Mouse (Mus musculus): ENCODE measurements around the gene Kcnj4. TPM values are rescaled to one million over a fixed set of nuclear protein-coding genes. Genes with fewer than 3 reads are reported as not detected.

The Kcnj4 gene
- total RNA-seq, 2 experiments from 2014 or later: 0.26 to 0.27 TPM

Small RNAs within 50 kb of the gene (microRNA-seq; reads per million reads assigned to microRNA genes)
- gene Gm44302: 0 reads per million in 2 experiments

Other genes with a start within 250 kb of the Kcnj4 start
- gene Baiap2l2, start 219.7 kb downstream of the Kcnj4 start, total RNA-seq (2021): 1 to 10 TPM; 3.1 to 3.6 TPM
- gene Pla2g6, start 176.9 kb downstream of the Kcnj4 start, total RNA-seq (2021): 1 to 10 TPM; 9.2 to 9.8 TPM
- gene Maff, start 158.6 kb downstream of the Kcnj4 start, total RNA-seq (2021): 1 to 10 TPM; 2.0 to 2.6 TPM
- 10 to 100 TPM; 42.0 to 47.5 TPM for gene Tmem184b, start 101.7 kb downstream of the Kcnj4 start, total RNA-seq (2021)
- 10 to 100 TPM; 55.5 to 60.8 TPM for gene Csnk1e, start 49.7 kb downstream of the Kcnj4 start, total RNA-seq (2021)
- 10 to 100 TPM; 29.9 to 38.0 TPM for gene Kdelr3, start 11.2 kb upstream of the Kcnj4 start, total RNA-seq (2021)
- 100 to 1,000 TPM in 1 of 2 experiments, 10 to 100 TPM in 1; 94.8 to 163 TPM for gene Ddx17, start 41.5 kb upstream of the Kcnj4 start, total RNA-seq (2021)
- 1 to 10 TPM in 1 of 2 experiments, under 1 TPM in 1; 0.40 to 1.0 TPM for gene Dmc1, start 99.9 kb upstream of the Kcnj4 start, total RNA-seq (2021)
- 1 to 10 TPM; 1.2 to 1.8 TPM for gene Fam227a, start 153.7 kb upstream of the Kcnj4 start, total RNA-seq (2021)
- 10 to 100 TPM; 22.6 to 24.9 TPM for gene Cby1, start 154.0 kb upstream of the Kcnj4 start, total RNA-seq (2021)
- 100 to 1,000 TPM in 1 of 2 experiments, 10 to 100 TPM in 1; 90.5 to 102 TPM for gene Tomm22, start 165.6 kb upstream of the Kcnj4 start, total RNA-seq (2021)
- gene Josd1, start 182.7 kb upstream of the Kcnj4 start, total RNA-seq (2021): 10 to 100 TPM; 11.8 to 13.1 TPM
- gene Gtpbp1, start 185.6 kb upstream of the Kcnj4 start, total RNA-seq (2021): 10 to 100 TPM; 14.3 to 16.8 TPM
- 10 to 100 TPM; 61.3 to 65.9 TPM for gene Sun2, start 237.3 kb upstream of the Kcnj4 start, total RNA-seq (2021)

Data from gastrocnemius, postnatal 10 days (tissue).